Mouse (Mus musculus): ENCODE measurements around the gene Zfp316.

Zfp316 gene

DNA sequence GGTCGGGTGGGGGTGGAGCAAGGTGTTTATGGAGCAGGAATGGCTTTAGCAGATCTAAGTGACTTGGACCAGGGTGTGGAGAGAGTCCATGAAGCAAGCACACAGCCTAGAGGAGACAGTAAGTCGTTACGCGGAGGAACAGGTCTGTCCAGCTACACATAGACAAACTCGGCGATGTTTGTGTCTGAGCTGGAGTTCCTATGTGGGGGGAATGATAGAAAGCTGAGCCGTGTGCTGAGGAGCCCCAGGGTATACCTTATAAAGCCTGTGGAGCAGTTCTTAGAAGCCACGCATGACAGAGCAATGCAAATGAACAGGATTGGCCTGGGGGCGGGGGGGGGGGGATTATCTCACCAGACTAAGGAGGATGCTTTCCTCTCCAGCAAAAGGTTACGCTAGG is 9.4 kb upstream of the Zfp316 start:
- no peak for DNase-seq (ENCODE audit: low spot score)

- DNase-seq (ENCODE audit: low spot score), result no peak
Measured at GRCm38 (mm10) chr5:143275761-143276160, 5.9 kb upstream of the Zfp316 start.

GRCm38 (mm10) chr5:143272540-143273330 is 2.9 kb upstream of the Zfp316 start:
- DNase-seq (ENCODE audit: low spot score), result no peak

DNA sequence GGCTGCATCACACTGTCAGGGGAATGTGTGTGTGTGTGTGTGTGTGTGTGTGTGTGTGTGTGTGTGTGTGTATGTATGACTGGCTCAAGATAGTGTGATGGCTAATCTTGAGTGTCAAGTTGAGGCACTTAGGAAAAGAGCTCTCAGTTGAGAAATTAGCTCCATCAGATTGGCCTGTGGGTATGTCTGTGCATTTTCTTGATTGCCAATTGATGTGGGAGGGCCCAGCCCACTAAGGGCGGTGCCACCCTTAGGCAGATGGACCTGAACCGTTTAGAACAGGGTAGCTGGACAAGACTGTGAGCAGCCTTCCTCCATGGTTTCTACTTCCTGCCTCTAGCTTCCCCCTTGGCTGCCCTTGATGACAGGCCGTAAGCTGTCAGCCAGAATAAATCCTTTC is 2.3 kb upstream of the Zfp316 start:
- no peak for DNase-seq (ENCODE audit: low spot score)

DNA sequence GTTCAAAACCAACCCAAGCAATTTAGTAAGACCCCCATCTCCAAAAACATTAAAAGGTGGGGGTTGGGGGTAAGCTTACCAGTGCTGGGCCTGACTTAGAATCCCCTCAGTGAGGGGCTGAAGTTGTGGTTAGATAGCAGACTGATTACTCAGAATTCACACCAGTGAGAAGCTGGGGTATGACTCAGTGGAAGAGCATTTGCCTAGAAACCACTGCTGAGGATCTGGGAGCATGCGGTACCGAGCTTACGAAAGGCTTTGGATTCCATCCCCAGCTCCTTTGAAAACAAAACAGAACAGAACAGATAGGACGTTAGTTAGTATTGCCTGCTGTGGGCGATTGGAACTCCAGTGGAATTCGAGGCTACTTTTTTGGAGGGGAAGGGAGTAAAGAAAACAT is 1.8 kb upstream of the Zfp316 start:
- DNase-seq (ENCODE audit: low spot score), result no peak

GRCm38 (mm10) chr5:143270151-143270519 is 313 bp upstream of the Zfp316 start:
- no peak for DNase-seq (ENCODE audit: low spot score)

DNA sequence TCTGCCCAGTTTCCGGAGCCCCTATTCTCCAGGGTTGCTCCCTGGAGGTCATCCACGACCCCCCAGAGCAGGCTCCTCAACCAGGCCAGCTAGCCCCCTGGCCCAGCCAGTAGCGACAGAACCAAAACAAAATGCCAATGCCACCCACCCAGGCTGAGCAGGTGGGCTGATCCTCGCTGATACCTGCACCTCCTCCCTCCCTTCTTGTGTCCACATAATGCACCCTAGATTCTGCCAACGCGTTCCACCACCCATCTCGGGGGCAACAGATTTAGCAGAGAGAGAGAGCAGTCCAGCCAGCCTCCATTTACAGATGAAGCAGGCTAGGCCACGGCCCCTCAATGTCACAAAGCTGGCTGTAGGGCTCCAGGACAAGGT is 848 bp downstream of the Zfp316 start:
- no peak for DNase-seq (ENCODE audit: low spot score)

DNA sequence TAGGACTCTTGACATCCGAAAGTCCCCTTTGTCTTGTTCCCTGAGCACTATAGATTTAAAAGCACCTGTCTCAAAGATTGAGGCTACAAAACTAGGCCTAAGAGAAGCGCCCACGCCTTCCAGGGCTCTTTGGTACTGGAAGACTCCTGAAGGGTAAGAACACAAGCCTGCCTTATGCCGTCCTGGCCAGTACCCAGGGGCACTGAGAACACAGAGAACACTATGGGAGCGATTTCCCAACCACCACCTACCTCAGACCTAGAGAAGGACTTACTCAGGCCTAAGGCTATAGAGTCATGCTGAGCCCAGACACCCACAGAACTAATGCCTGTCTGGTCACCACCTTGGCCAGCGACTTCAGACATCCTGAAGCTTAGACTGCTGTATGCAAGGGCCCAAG is 3.0 kb downstream of the Zfp316 start:
- DNase-seq (ENCODE audit: low spot score), result no peak

DNA sequence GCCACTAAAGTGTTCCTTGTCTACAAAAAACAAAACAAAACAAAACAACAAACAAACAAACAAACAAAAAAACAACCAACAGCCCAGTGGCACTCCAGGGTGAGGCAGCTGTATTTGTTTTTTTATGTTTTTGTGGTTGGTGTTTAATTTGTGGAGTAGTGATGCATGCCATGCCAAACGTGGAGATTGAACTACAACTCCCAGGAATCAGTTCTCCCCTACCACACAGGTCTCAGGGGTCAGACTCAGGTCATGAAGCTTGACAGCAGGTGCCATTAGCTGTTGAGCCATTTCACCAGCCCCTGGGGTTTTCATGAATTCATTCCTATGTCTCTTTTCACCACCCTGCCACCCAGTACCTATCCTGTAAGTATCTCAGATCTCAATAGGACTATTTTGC is 4.4 kb downstream of the Zfp316 start:
- DNase-seq (ENCODE audit: low spot score), result no peak

- no peak for DNase-seq (ENCODE audit: low spot score)
Measured at GRCm38 (mm10) chr5:143264689-143265088, 5.1 kb downstream of the Zfp316 start.

- no peak for DNase-seq (ENCODE audit: low spot score)
Measured at GRCm38 (mm10) chr5:143261636-143262035, 8.2 kb downstream of the Zfp316 start.

GRCm38 (mm10) chr5:143255802-143256201 is 14.0 kb downstream of the Zfp316 start:
- DNase-seq (ENCODE audit: low spot score), result no peak

- DNase-seq (ENCODE audit: low spot score), result no peak
Measured at GRCm38 (mm10) chr5:143255131-143255519, 14.7 kb downstream of the Zfp316 start.

DNA sequence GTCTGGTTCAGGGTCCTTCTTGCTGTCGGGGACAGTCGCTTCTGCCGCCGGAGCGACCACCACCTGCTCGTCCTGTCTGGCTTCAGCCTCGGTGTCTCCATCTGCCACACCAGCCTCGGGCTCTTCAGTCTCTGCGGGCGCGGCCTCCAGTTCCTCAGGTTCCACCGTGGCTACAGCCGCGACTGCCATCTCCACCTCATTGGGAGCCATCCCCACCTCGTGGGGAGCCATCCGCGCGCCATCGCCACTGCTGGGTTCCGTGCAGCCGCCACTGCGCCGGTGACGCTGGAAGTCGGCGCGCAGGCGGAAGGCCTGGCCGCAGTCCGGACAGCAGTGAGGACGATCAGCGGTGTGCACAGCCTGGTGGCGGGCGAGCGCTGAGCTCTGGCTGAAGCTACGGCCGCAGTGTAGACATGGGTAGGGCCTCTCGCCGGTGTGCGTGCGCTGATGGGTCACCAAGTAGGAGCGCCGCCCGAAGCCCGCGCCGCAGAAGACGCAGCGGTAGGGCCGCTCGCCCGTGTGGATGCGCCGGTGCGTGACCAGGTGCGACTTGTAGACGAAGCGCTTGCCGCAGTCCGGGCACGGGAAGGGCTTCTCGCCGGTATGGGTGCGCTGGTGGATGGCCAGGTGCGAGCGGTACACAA is 15.2 kb downstream of the Zfp316 start:
- peak; percentile 32 for DNase-seq (ENCODE audit: low spot score)

DNA sequence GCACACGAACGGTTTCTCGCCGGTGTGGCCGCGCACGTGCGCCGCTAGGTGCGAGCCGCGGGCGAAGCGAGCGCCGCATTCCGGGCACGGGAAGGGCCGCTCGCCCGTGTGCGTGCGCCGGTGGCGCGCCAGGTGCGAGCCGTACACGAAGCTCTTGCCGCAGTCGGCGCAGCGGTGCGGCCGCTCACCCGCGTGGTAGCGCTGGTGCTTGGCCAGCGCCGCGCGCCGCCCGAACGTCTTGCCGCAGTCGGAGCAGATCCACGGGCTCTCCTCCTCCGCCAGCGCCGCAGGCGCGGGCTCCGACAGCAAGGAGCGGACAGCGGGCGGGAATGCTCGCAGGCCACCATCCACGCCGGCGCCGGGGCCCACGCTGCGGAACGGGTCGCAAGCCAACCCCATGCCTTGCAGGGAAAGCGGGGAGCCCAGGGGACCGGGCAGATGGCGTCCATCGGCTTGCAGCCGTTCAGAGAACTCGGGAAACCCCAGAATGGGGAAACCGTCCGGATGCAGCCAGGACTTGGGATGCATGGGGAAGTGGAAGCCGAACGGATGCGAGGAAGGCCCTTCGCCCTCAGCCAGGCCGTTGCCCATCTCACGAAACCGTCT is 15.8 kb downstream of the Zfp316 start:
- DNase-seq (ENCODE audit: low spot score), result peak; percentile 36

DNA sequence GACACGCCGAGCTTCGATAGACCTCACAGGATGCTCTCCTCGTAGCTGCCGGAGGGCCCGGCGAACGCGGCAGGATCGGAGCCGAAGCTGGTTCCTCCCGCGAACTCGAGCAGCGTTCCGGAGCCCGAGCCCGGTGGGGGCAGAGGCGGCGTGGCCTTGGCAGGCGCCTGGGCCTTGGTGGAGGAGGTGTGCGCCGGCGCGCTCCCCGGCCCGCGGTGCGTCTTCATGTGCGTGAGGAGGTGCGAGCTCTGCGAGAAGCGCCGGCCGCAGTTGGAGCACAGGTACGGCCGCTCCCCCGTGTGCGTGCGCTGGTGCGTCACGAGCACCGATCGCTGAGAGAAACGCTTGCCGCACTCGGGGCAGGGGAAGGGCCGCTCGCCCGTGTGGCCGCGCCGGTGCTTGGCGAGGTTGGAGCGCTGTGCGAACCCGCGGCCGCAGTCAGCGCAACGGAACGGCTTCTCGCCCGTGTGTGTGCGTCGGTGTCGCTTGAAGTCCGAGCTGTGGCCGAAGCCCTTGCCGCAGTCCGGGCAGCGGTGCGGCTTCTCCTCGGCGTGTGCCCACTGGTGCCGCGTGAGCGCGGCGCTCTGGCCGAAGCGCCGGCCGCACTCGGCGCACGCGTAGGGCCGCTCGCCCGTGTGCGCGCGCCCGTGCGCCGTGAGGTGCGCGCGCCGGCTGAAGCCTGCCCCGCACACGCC is 16.5 kb downstream of the Zfp316 start:
- peak; percentile 33 for DNase-seq (ENCODE audit: low spot score)

GRCm38 (mm10) chr5:143252791-143253185 is 17.0 kb downstream of the Zfp316 start:
- no peak for DNase-seq (ENCODE audit: low spot score)

DNA sequence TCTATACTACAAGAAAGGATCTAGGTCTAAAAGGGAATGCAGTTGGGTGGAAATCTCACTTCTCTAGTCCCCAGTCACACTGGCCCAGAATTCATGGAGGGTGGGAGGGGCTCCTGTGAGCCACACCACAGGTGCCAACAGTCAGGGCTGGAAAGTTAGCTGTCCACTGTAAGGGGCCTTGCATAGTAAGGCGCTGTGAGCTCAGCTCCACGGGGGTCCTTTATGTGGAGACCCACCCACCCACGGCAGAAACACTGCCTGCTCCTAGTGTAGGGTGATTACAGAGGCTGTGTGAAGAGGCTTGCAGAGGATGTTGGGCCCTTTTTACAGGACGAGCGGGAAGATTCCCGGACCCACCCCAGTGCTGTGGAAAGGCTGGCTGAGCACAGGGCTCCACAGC is 17.8 kb downstream of the Zfp316 start:
- no peak for DNase-seq (ENCODE audit: low spot score)

- no peak for DNase-seq (ENCODE audit: low spot score)
Measured at GRCm38 (mm10) chr5:143244926-143245325, 24.9 kb downstream of the Zfp316 start.

DNA sequence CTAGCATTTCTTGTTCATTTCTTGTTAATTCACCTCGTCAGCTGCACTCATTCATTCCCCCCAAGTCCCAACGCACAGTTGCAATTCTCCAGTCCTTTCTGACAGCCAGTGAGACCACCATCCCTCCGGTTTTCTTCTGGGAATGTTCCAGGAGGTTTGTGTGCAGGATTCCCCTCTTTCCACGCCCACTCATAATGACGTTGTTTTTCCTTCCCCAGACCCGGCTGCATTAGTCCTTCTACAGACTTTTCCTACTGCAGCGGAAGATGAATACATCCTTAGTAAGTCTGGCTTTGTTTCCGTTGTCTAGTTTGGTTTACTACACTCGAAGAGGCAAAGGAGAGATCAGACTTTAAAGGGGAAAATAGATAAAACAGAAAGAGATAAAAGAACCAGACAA is 33.8 kb downstream of the Zfp316 start:
- no peak for DNase-seq (ENCODE audit: low spot score)

- peak; percentile 99 for DNase-seq (ENCODE audit: low spot score)
Measured at GRCm38 (mm10) chr5:143235028-143235693, 34.7 kb downstream of the Zfp316 start, which contains the start of gene Zfp12. Zfp12 (plus strand) TSS chr5:143235163.

- DNase-seq (ENCODE audit: low spot score), result no peak
Measured at GRCm38 (mm10) chr5:143226790-143227189, 43.0 kb downstream of the Zfp316 start, which contains the start of gene Spdye4a. Spdye4a (minus strand) TSS chr5:143226890.

All from embryo, embryonic 10.5 days (tissue).